Mouse (Mus musculus) myocyte (in vitro differentiated cells): ENCODE results near the gene Fam184b. TPM values are rescaled to one million over a fixed set of nuclear protein-coding genes. Genes with fewer than 3 reads are reported as not detected.

Source experiments
- H3K27me3 ChIP-seq: one replicate; pipeline ENCODE4 v1.6.1; 2011; ENCODE audit not compliant: control insufficient read depth, insufficient read depth, insufficient read length
- H3K36me3 ChIP-seq: one replicate; pipeline ENCODE4 v1.6.1; 2011; ENCODE audit not compliant: control insufficient read depth, insufficient read depth
- H3K4me2 ChIP-seq: one replicate; pipeline ENCODE4 v1.6.1; 2011; ENCODE audit warnings: low read depth, control low read depth
- H3K4me3 ChIP-seq: one replicate; pipeline ENCODE4 v1.5.1; 2011; ENCODE audit warnings: mild to moderate bottlenecking, control low read depth, moderate library complexity
- H3K79me2 ChIP-seq: one replicate; pipeline ENCODE4 v1.6.1; 2011; ENCODE audit not compliant: control insufficient read depth, insufficient read depth
- H3ac ChIP-seq: one replicate; pipeline ENCODE4 v1.6.1; 2011; ENCODE audit not compliant: control insufficient read depth, insufficient read length
- CEBPB ChIP-seq: IDR thresholded peaks from 2 replicates; pipeline ENCODE4 v1.6.1; 2011; ENCODE audit warnings: mild to moderate bottlenecking, moderate library complexity; ENCODE audit not compliant: poor library complexity, insufficient read depth, severe bottlenecking
- E2F4 ChIP-seq: IDR thresholded peaks from one replicate; pipeline ENCODE4 v1.6.1; 2011; ENCODE audit warnings: mild to moderate bottlenecking, control low read depth, moderate library complexity; ENCODE audit not compliant: insufficient read depth
- MAX ChIP-seq: IDR thresholded peaks from one replicate; pipeline ENCODE4 v1.6.1; 2011; ENCODE audit warnings: low read depth, mild to moderate bottlenecking, control low read depth
- MYOD1 ChIP-seq, 3 experiments: IDR thresholded peaks; one replicate each; pipeline ENCODE4 v1.6.1; 2011; ENCODE audit warnings: control low read depth in 2 of 3, low read depth in 2 of 3, mild to moderate bottlenecking in 2 of 3, moderate library complexity in 1 of 3; ENCODE audit not compliant: insufficient read length in 2 of 3, control insufficient read depth in 1 of 3
- MYOG ChIP-seq, 3 experiments: IDR thresholded peaks; one replicate each; pipeline ENCODE4 v1.6.1; 2011; ENCODE audit warnings: control low read depth in 2 of 3, low read depth in 2 of 3, mild to moderate bottlenecking in 2 of 3; ENCODE audit not compliant: insufficient read length in 2 of 3, control insufficient read depth in 1 of 3, insufficient read depth in 1 of 3
- POLR2A ChIP-seq: IDR thresholded peaks from one replicate; pipeline ENCODE4 v1.6.1; 2011; ENCODE audit warnings: low read depth, mild to moderate bottlenecking, control low read depth, moderate library complexity; ENCODE audit not compliant: insufficient read length
- POLR2AphosphoS2 ChIP-seq: IDR thresholded peaks from one replicate; pipeline ENCODE4 v1.6.1; 2011; ENCODE audit warnings: low read depth, control low read depth; ENCODE audit not compliant: insufficient read length
- REST ChIP-seq: IDR thresholded peaks from one replicate; pipeline ENCODE4 v1.6.1; 2011; ENCODE audit warnings: mild to moderate bottlenecking, control low read depth, moderate library complexity; ENCODE audit not compliant: insufficient read depth, insufficient read length
- SRF ChIP-seq: IDR thresholded peaks from one replicate; pipeline ENCODE4 v1.6.1; 2011; ENCODE audit warnings: low read depth; ENCODE audit not compliant: control insufficient read depth, insufficient read length
- TCF12 ChIP-seq: IDR thresholded peaks from one replicate; pipeline ENCODE4 v1.6.1; 2011; ENCODE audit warnings: mild to moderate bottlenecking, control low read depth; ENCODE audit not compliant: poor library complexity, insufficient read depth, severe bottlenecking
- TCF3 ChIP-seq: IDR thresholded peaks from one replicate; pipeline ENCODE4 v1.6.1; 2011; ENCODE audit warnings: low read depth, control low read depth; ENCODE audit not compliant: insufficient read length
- USF1 ChIP-seq: IDR thresholded peaks from one replicate; pipeline ENCODE4 v1.6.1; 2011; ENCODE audit warnings: low read depth, mild to moderate bottlenecking, control low read depth, moderate library complexity
- polyA plus RNA-seq: library from polyadenylated mRNA; unstranded; fragments of >200 nt; fragmentation: generic; extraction: Trizol; gene quantifications from one replicate; pipeline ENCODE4 v1.2.1, GENCODE M21; 2012; ENCODE audit warnings: missing spikeins

The Fam184b gene
- polyA plus RNA-seq, 1 experiment: 0.01 TPM

GRCm38 (mm10) chr5:45496479-45496878 lies 142.9 kb downstream of the Fam184b start:
- Histone ChIP-seq H3K27me3 (peaks cover under 1% of the 10 kb centered on the region), H3K4me3 (no peak overlapping the region), H3ac (no peak overlapping the region), H3K36me3 (peaks cover 9% of the 10 kb centered on the region), H3K79me2 (peaks cover 12% of the 10 kb centered on the region), H3K4me2 (peak overlapping the region; percentile 44)
- no peak for TF ChIP-seq MYOD1 (IDR thresholded peaks at IDR 0.05; ENCODE audit: control insufficient read depth in 1 of 3, insufficient read length in 2 of 3, low read depth in 2 of 3)
- no peak for TF ChIP-seq CEBPB
- no peak for TF ChIP-seq TCF3
- TF ChIP-seq TCF12: no peak
- TF ChIP-seq MAX: no peak
- TF ChIP-seq REST: no peak
- TF ChIP-seq MYOG (IDR thresholded peaks at IDR 0.05; ENCODE audit: control insufficient read depth in 1 of 3, insufficient read depth in 1 of 3, insufficient read length in 2 of 3, low read depth in 2 of 3): no peak
- no peak for TF ChIP-seq USF1
- TF ChIP-seq POLR2A: no peak
- no peak for TF ChIP-seq E2F4

- peaks cover 7% of the 10 kb centered on the region for H3K36me3 ChIP-seq
- no peak for TF ChIP-seq MAX
- TF ChIP-seq POLR2A: no peak
- H3K27me3 ChIP-seq: peaks cover 3% of the 10 kb centered on the region
- H3K79me2 ChIP-seq: peaks cover 12% of the 10 kb centered on the region
- peak overlapping the region; percentile 44 for H3K4me2 ChIP-seq
- H3ac ChIP-seq: no peak overlapping the region
- no peak overlapping the region for H3K4me3 ChIP-seq
Observed at GRCm38 (mm10) chr5:45496042-45496441, 143.4 kb downstream of the Fam184b start.

- peak overlapping the region; percentile 66 for H3K4me3 ChIP-seq
- peaks cover 3% of the 10 kb centered on the region for H3K27me3 ChIP-seq
- peaks cover 4% of the 10 kb centered on the region for H3K36me3 ChIP-seq
- no peak for TF ChIP-seq TCF12
- TF ChIP-seq SRF: no peak
- TF ChIP-seq MYOG (IDR thresholded peaks at IDR 0.05; ENCODE audit: control insufficient read depth in 1 of 3, insufficient read depth in 1 of 3, insufficient read length in 2 of 3, low read depth in 2 of 3): no peak
- no peak for TF ChIP-seq POLR2AphosphoS2
- TF ChIP-seq POLR2A: no peak
- no peak for TF ChIP-seq MAX
- no peak for TF ChIP-seq E2F4
- TF ChIP-seq USF1: no peak
- no peak for TF ChIP-seq MYOD1 (IDR thresholded peaks at IDR 0.05; ENCODE audit: control insufficient read depth in 1 of 3, insufficient read length in 2 of 3, low read depth in 2 of 3)
- no peak for TF ChIP-seq TCF3
- TF ChIP-seq CEBPB: no peak
- no peak for TF ChIP-seq REST
- no peak overlapping the region for H3ac ChIP-seq
- H3K79me2 ChIP-seq: peaks cover 12% of the 10 kb centered on the region
- H3K4me2 ChIP-seq: peak overlapping the region; percentile 96
Observed at GRCm38 (mm10) chr5:45495429-45495975, 143.9 kb downstream of the Fam184b start.

GRCm38 (mm10) chr5:45494093-45494755 lies 145.2 kb downstream of the Fam184b start:
- peak overlapping the region; percentile 54 for H3ac ChIP-seq
- no peak for TF ChIP-seq POLR2A
- TF ChIP-seq REST: no peak
- no peak for TF ChIP-seq MYOG (IDR thresholded peaks at IDR 0.05; ENCODE audit: control insufficient read depth in 1 of 3, insufficient read depth in 1 of 3, insufficient read length in 2 of 3, low read depth in 2 of 3)
- TF ChIP-seq MYOD1 (IDR thresholded peaks at IDR 0.05; ENCODE audit: control insufficient read depth in 1 of 3, insufficient read length in 2 of 3, low read depth in 2 of 3): no peak
- peaks cover 12% of the 10 kb centered on the region for H3K79me2 ChIP-seq
- H3K4me3 ChIP-seq: peak overlapping the region; percentile 66
- H3K4me2 ChIP-seq: peak overlapping the region; percentile 96
- H3K36me3 ChIP-seq: peaks cover 4% of the 10 kb centered on the region
- H3K27me3 ChIP-seq: peaks cover 3% of the 10 kb centered on the region

- H3K4me2 ChIP-seq: peak within 1 kb of the TSS; percentile 96
- H3K27me3 ChIP-seq: peaks cover 3% of the 10 kb centered on the region
- peaks cover 12% of the 10 kb centered on the region for H3K79me2 ChIP-seq
- peak within 1 kb of the TSS; percentile 66 for H3K4me3 ChIP-seq
- peaks cover 4% of the 10 kb centered on the region for H3K36me3 ChIP-seq
- H3ac ChIP-seq: peak within 1 kb of the TSS; percentile 54
- TF ChIP-seq POLR2A (peak; percentile 86), MYOG (IDR thresholded peaks at IDR 0.05; ENCODE audit: control insufficient read depth in 1 of 3, insufficient read depth in 1 of 3, insufficient read length in 2 of 3, low read depth in 2 of 3) (no peak), E2F4 (no peak), SRF (no peak), REST (no peak), MAX (no peak), MYOD1 (IDR thresholded peaks at IDR 0.05; ENCODE audit: control insufficient read depth in 1 of 3, insufficient read length in 2 of 3, low read depth in 2 of 3) (peak in 1 of 3 experiments; percentile 25), POLR2AphosphoS2 (peak; percentile 83), USF1 (peak; percentile 47)
Observed at GRCm38 (mm10) chr5:45493191-45494092, 146.0 kb downstream of the Fam184b start, which contains the start of gene Lap3. Gene Lap3 (plus strand): TSS chr5:45493374.
